Mouse (Mus musculus) liver, embryonic 15.5 days (tissue): Measurements from ENCODE around the gene Angptl2. TPM values are rescaled to one million over a fixed set of nuclear protein-coding genes. Genes with fewer than 3 reads are reported as not detected.

ENCODE experiments used
- ATAC-seq: fragments of 200-750 bp; cut with Nextera tagmentation; 2 replicates; pipeline ENCODE4 v1.8.0; 2017; ENCODE audit warnings: moderate number of reproducible peaks, mild to moderate bottlenecking, moderate library complexity; ENCODE audit not compliant: insufficient read depth
- H3K27ac ChIP-seq: fragments of 300-500 bp; sonication (generic); replicated peaks from 2 replicates; pipeline ENCODE4 v1.5.1; 2015; ENCODE audit warnings: mild to moderate bottlenecking, inconsistent platforms
- H3K27me3 ChIP-seq: fragments of 300-500 bp; sonication (generic); 2 replicates; pipeline ENCODE4 v1.6.1; 2015; ENCODE audit warnings: mild to moderate bottlenecking, inconsistent platforms
- H3K36me3 ChIP-seq: fragments of 300-500 bp; sonication (generic); replicated peaks from 2 replicates; pipeline ENCODE4 v1.6.1; 2015; ENCODE audit warnings: moderate library complexity, mild to moderate bottlenecking, inconsistent platforms
- H3K4me1 ChIP-seq: fragments of 300-500 bp; sonication (generic); replicated peaks from 2 replicates; pipeline ENCODE4 v1.6.1; 2015; ENCODE audit warnings: inconsistent platforms
- H3K4me2 ChIP-seq: fragments of 300-500 bp; sonication (generic); 2 replicates; pipeline ENCODE4 v1.6.1; 2015; ENCODE audit warnings: moderate library complexity, mild to moderate bottlenecking, inconsistent platforms
- H3K4me3 ChIP-seq: fragments of 300-500 bp; sonication (generic); replicated peaks from 2 replicates; pipeline ENCODE4 v1.5.1; 2015; ENCODE audit warnings: mild to moderate bottlenecking, inconsistent platforms
- H3K9ac ChIP-seq: fragments of 300-500 bp; sonication (generic); 2 replicates; pipeline ENCODE4 v1.6.1; 2015; ENCODE audit warnings: moderate library complexity, mild to moderate bottlenecking, inconsistent platforms
- H3K9me3 ChIP-seq: fragments of 300-500 bp; sonication (generic); replicated peaks from 2 replicates; pipeline ENCODE4 v1.6.1; 2016; ENCODE audit warnings: inconsistent platforms
- WGBS: fragments of 180-500 bp; shearing (Covaris S2); methylation state at CpG from one replicate; pipeline ENCODE4 v1.1.7; 2015; ENCODE audit warnings: mixed read lengths; ENCODE audit not compliant: insufficient replicate concordance; 5-methylcytosine and 5-hydroxymethylcytosine counted together
- polyA plus RNA-seq: library from polyadenylated mRNA; unstranded; fragments of >200 nt; fragmentation: Nextera tagmentation; extraction: Ambion mirVana; gene quantifications from 2 replicates; pipeline ENCODE4 v1.2.1, GENCODE M21; 2015

Angptl2 gene
- polyA plus RNA-seq, 1 experiment from 2014 or later, result 3.3 TPM

DNA sequence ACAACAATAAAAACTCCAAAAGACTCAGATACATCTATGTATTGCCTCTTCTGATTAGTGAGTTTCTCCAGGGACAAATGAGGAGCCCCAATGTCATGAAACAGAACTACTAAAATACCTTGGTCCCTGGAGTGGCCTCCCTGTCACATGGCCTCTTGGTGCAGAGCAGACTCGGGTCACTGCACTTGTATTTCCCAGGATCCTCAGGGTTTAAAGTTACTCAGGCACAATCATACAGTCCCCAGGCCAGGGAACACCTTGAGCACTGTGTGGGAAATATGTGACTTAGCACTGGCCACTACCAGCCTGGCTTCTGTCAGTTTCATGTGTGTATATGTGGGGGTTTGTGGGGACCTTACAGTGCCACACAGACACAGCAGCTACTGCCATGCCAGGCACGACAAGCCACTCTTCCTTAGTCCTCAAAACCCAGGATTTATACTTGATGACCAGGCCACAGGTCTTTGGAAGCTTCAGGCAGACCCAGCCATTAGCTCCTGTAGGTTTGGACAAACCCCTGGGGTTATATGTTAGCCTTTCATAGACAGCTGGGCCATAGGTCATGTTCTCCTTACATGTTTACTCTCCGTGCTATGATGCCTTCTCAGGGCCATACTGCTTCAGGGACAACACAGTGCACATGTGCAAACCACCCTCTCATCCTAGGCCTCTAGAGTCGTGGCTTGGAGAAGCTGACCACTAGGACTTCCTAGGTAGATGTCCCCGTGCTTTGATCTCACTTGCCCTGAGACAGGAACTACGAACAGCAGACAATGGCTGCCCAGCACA lies 17.1 kb downstream of the Angptl2 start:
- WGBS, result 50% methylated on average over 6 of the region's 6 CpGs
- Histone ChIP-seq H3K9me3 (no peaks in the 10 kb centered on the region), H3K27ac (no peak overlapping the region), H3K4me3 (no peak overlapping the region), H3K4me2 (no peak overlapping the region), H3K27me3 (no peaks in the 10 kb centered on the region), H3K4me1 (0 out of 2 replicates have a peak, but pooled peaks cover 4% of the 10 kb centered on the region), H3K36me3 (0 out of 2 replicates have a peak, but pooled peaks cover 4% of the 10 kb centered on the region), H3K9ac (no peak overlapping the region)
- ATAC-seq, result no peak

DNA sequence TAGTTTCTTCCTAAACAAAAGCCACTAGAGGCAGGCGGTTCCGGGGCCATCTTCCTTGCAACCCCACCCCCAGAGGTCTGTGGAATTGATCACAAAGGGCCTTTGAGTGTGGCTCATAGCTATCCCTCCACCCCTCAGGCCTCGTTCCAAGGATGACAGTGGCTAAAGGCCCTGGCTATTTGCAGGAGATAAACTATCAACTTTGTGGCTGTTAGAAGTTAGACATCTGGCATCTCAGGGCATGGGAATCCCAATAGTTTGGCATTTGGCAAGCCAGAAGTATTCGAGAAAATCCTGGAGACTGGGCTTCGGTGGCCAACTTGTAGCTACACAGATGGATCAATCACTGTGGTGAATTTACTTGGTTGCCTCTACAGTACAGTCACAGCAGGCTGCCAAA lies 18.0 kb downstream of the Angptl2 start:
- 0 out of 2 replicates have a peak, but pooled peaks cover 4% of the 10 kb centered on the region for H3K4me1 ChIP-seq
- H3K36me3 ChIP-seq, result 0 out of 2 replicates have a peak, but pooled peaks cover 1% of the 10 kb centered on the region
- no peaks in the 10 kb centered on the region for H3K27me3 ChIP-seq
- no peak overlapping the region for H3K4me3 ChIP-seq
- WGBS, result 72% methylated on average over 5 of the region's 5 CpGs
- no peak overlapping the region for H3K9ac ChIP-seq
- ATAC-seq, result no peak
- no peak overlapping the region for H3K27ac ChIP-seq
- H3K9me3 ChIP-seq, result no peaks in the 10 kb centered on the region
- H3K4me2 ChIP-seq, result no peak overlapping the region

DNA sequence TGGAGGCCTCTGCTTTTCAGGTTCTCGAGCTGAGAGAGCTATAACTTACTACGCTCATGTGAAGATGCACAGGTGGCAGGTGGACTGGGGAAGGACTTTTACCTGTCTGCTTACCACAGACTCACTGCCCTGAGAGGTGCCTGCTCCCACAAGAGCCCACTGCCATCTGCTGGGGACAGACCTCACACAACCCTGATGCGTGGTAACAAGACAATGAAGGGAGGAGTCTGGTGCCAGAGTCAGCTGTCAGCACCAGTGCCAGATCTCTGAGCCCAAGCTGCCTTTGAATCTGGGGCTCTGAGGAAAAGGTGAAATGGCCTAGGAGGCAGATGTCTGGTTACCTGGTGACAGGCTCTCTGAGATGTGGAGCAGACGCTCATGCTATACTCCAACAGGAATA lies 19.0 kb downstream of the Angptl2 start:
- 71% methylated on average over 4 of the region's 4 CpGs for WGBS
- Histone ChIP-seq H3K27me3 (no peaks in the 10 kb centered on the region), H3K4me2 (no peak overlapping the region), H3K4me1 (0 out of 2 replicates have a peak, but pooled peaks cover 4% of the 10 kb centered on the region), H3K9me3 (no peaks in the 10 kb centered on the region), H3K4me3 (no peak overlapping the region), H3K27ac (no peak overlapping the region), H3K36me3 (no peaks in the 10 kb centered on the region), H3K9ac (no peak overlapping the region)
- ATAC-seq, result no peak

DNA sequence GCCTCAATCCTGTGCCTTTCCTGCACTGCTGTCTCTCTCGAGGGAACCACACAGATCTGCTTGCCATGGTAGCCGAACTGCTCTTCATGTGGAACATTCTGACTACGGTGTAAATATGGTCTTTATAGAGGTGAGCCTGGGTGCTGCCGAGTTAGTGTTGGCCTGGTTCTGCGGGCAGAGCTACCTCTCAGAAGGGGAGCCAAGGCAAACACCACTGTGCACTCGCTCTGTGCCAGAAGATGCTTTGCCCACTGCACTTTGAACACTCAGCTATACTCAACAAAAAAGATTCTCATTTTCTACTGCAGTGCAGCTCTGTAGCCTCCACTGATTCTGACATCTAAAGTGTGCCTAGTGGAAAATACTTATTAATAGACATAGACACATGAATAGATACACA lies 21.7 kb downstream of the Angptl2 start:
- no peaks in the 10 kb centered on the region for H3K36me3 ChIP-seq
- H3K9ac ChIP-seq, result no peak overlapping the region
- H3K4me3 ChIP-seq, result no peak overlapping the region
- H3K27ac ChIP-seq, result no peak overlapping the region
- H3K27me3 ChIP-seq, result no peaks in the 10 kb centered on the region
- no peak overlapping the region for H3K4me2 ChIP-seq
- 69% methylated on average over 6 of the region's 6 CpGs for WGBS
- 0 out of 2 replicates have a peak, but pooled peaks cover 4% of the 10 kb centered on the region for H3K4me1 ChIP-seq
- H3K9me3 ChIP-seq, result no peaks in the 10 kb centered on the region
- ATAC-seq, result no peak

DNA sequence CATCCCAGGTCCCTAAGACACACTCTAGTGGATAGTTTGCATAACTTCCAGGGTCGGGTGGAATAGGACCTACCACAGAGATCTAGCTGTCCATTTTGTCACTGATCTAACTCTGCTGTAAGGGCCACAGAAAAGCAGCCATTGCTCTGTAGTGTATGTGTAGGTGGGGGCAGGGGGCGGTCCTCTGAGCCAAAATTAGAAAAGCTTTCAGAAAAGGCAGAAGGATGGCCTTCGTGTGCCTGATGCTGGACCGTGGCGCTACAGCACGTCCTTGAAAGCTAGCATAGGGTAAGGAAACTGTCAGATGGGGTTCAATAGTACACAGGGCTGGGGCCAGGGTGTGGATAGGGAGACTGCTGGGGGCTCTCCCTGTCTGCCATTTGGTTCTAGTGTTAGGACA lies 29.0 kb downstream of the Angptl2 start:
- 62% methylated on average over 6 of the region's 6 CpGs for WGBS
- H3K4me2 ChIP-seq, result no peak overlapping the region
- no peaks in the 10 kb centered on the region for H3K27me3 ChIP-seq
- H3K36me3 ChIP-seq, result no peaks in the 10 kb centered on the region
- no peak for ATAC-seq
- no peak overlapping the region for H3K27ac ChIP-seq
- no peak overlapping the region for H3K4me3 ChIP-seq
- H3K9ac ChIP-seq, result no peak overlapping the region
- H3K9me3 ChIP-seq, result no peaks in the 10 kb centered on the region
- H3K4me1 ChIP-seq, result peaks cover 10% of the 10 kb centered on the region

DNA sequence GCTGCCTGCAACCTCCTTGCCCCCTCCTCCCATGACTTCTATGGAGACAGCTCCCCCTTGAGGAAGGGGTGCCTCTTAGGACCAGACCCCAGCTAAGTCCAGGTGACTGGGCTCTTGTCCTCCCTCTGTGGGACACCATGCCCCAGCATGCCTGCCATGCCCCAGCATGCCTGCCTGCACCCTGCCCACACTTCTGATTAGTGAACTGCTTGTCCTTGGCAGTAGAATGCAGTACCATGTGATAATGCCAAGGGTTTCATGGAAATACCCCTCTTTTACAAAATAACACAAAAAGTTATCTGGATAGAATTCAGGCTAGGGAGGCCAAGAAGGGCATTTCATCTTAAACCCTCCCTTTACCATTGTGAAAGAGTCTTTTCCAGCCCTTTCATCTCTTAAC lies 29.5 kb downstream of the Angptl2 start:
- H3K4me2 ChIP-seq, result no peak overlapping the region
- no peak overlapping the region for H3K9ac ChIP-seq
- no peak overlapping the region for H3K4me3 ChIP-seq
- H3K36me3 ChIP-seq, result no peaks in the 10 kb centered on the region
- peaks cover 15% of the 10 kb centered on the region for H3K4me1 ChIP-seq
- no peak for ATAC-seq
- no peaks in the 10 kb centered on the region for H3K27me3 ChIP-seq
- no peaks in the 10 kb centered on the region for H3K9me3 ChIP-seq
- no peak overlapping the region for H3K27ac ChIP-seq

DNA sequence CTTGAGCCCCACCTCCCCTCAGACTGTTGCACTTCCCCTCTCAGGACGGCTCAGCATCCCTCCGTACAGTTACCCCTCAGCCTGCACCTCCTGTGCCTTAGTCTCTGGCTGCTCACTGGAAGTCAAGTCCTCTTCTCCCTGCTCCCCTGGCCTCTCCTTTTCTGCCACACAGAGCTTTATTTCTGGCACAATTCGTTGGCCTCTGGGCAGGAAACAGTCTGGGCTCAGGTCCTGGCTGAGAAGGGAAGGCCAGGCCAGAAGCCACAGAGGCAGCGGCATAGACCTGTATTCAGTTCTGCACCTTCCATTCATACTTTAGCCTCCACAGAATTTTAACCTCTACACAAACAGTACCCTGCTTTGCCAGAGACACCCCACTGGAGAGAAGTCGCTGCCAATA lies 31.0 kb downstream of the Angptl2 start:
- H3K9ac ChIP-seq, result no peak overlapping the region
- no peak overlapping the region for H3K4me3 ChIP-seq
- H3K4me1 ChIP-seq, result peaks cover 15% of the 10 kb centered on the region
- ATAC-seq, result no peak
- H3K36me3 ChIP-seq, result no peaks in the 10 kb centered on the region
- no peaks in the 10 kb centered on the region for H3K9me3 ChIP-seq
- H3K27ac ChIP-seq, result no peak overlapping the region
- no peaks in the 10 kb centered on the region for H3K27me3 ChIP-seq
- 52% methylated on average over 5 of the region's 5 CpGs for WGBS
- no peak overlapping the region for H3K4me2 ChIP-seq

DNA sequence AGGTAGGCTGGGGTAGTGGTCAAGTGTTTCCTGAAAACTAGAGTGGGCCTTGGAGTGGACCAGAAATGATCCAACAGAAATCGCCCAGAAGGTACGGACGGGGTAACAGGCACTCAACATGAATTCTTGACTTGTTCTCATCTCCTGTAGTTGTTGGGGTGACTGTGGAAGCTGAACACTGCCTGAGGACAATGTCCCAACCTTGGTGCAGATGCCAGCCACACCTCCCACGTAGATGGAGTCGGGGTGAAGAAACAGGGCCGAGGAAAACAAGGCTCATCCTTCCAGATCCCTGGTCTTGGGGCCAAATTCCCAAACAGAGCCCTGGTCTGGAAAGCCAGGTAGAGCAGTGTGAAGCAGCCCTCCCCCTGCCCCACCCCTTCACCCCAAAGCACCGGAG lies 32.7 kb downstream of the Angptl2 start:
- Histone ChIP-seq H3K4me2 (no peak overlapping the region), H3K27ac (no peak overlapping the region), H3K36me3 (no peaks in the 10 kb centered on the region), H3K4me3 (no peak overlapping the region), H3K9ac (no peak overlapping the region), H3K27me3 (no peaks in the 10 kb centered on the region), H3K9me3 (no peaks in the 10 kb centered on the region), H3K4me1 (peaks cover 19% of the 10 kb centered on the region)
- no peak for ATAC-seq
- 76% methylated on average over 7 of the region's 7 CpGs for WGBS

DNA sequence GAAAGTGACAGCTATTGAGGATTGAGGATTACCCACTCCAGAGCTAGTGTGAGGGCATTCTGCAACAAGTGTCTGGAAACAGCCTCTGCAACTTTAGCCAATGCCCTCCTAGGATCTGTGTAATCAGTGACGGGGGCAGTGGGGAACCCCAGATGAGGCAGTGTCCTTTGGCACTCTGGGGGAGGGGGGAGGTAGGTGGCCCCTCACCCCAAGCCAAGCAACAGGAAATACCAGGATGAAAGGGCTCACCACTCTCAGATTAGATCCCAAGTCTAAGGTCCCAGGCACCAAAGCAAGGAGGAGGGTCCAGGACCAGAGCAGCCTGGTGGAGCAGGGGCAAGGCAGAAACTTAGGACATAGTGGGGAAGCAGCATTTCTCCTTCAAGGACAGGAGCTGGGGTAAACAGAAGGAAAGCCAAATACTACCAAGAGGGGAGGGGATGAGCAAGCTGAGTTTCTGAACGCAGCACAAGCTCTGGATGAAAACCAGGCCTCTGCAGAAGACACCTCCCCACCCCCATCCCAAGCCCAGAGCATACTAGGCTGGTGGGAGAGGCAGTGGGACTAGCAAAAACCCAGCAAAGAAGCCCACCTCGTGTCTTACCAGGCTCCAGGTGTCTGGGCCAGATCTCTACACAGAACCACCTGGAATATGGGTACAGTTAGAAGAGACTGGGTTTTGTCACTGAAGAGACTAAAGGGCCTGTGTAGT lies 34.2 kb downstream of the Angptl2 start:
- Histone ChIP-seq H3K27ac (no peak overlapping the region), H3K36me3 (no peaks in the 10 kb centered on the region), H3K9ac (no peak overlapping the region), H3K9me3 (no peaks in the 10 kb centered on the region), H3K27me3 (no peaks in the 10 kb centered on the region), H3K4me3 (no peak overlapping the region), H3K4me1 (peaks cover 32% of the 10 kb centered on the region), H3K4me2 (no peak overlapping the region)
- ATAC-seq, result no peak
- 45% methylated on average over 3 of the region's 3 CpGs for WGBS

DNA sequence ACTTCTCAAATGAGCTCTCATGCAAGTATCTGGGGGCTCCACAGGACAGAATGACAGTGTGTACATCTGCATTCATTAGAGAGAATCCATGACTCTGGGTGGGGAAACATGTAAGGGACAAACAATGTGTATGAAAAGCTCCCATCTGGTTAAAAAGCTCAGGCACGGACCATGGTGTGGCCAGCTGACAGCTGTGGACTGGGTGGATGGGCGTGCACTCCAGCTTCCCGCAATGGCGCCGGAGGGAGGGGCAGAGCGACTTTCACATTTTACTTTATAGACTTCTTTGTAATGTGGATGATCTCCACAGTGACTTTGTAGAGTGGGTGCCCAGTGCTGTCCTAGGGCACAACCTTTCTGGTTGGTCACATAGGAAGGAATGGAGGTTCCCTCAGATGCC lies 36.9 kb downstream of the Angptl2 start:
- Histone ChIP-seq H3K4me1 (peaks cover 51% of the 10 kb centered on the region), H3K4me2 (no peak overlapping the region), H3K9ac (no peak overlapping the region), H3K27ac (no peak overlapping the region), H3K4me3 (no peak overlapping the region), H3K9me3 (no peaks in the 10 kb centered on the region), H3K36me3 (no peaks in the 10 kb centered on the region), H3K27me3 (no peaks in the 10 kb centered on the region)
- 77% methylated on average over 6 of the region's 6 CpGs for WGBS
- ATAC-seq, result no peak

DNA sequence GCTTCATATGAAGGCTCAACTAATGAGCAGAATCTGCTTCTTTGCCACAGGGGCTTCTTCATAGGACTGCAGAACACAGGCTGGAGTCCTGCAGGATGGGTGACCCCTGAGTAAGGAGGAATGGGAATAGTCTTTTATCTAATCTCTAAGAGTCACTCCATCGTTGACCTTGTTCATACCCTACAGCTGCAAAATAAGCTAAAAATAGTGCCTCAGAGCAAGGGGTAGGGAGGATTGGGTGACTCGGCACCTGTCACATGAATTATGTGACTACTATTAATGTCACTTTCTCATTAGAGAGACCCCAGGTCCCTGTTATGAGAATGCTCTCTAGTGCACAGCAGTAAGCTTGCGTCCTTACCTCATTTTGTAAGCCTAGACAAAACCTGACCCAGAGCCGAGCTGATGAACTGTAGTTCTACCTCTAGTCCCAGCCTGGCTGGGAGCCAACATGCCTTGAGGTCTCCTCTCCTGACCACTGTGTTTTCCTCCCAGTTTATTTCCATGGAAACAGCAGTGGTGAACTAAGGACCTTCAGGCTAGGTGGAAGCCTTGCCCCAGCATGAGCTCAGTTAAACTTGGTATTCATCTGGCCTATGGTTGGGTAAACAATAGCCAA lies 37.8 kb downstream of the Angptl2 start:
- WGBS, result 37% methylated on average over 4 of the region's 4 CpGs
- H3K27me3 ChIP-seq, result no peaks in the 10 kb centered on the region
- no peak for ATAC-seq
- H3K9me3 ChIP-seq, result no peaks in the 10 kb centered on the region
- no peak overlapping the region for H3K4me2 ChIP-seq
- peaks cover 48% of the 10 kb centered on the region for H3K4me1 ChIP-seq
- no peak overlapping the region for H3K27ac ChIP-seq
- no peaks in the 10 kb centered on the region for H3K36me3 ChIP-seq
- H3K9ac ChIP-seq, result no peak overlapping the region
- H3K4me3 ChIP-seq, result no peak overlapping the region
